Mouse (Mus musculus) left cerebral cortex, adult 2 months (tissue): ENCODE data around the gene Hvcn1. TPM values are rescaled to one million over a fixed set of nuclear protein-coding genes. Genes with fewer than 3 reads are reported as not detected.
"Not testable (repeated sequence)": the region's sequence is repeated elsewhere in the genome, so short reads cannot be mapped to it uniquely, and the experiment has no call there.

ENCODE experiments used
- DNase-seq, 2 experiments: peaks; one replicate each; pipeline ENCODE4 v3.0.0; 2021 to 2022; ENCODE audit warnings: low spot score in 2 of 2, mixed read lengths in 1 of 2; ENCODE audit errors: extremely low spot score in 1 of 2
- H3K27ac ChIP-seq: fragments of 200-600 bp; 2 replicates; pipeline ENCODE4 v1.8.1; 2022
- H3K4me3 ChIP-seq: fragments of 200-600 bp; 2 replicates; pipeline ENCODE4 v1.8.1; 2022
- CTCF ChIP-seq: fragments of 200-600 bp; IDR thresholded peaks from 2 replicates; pipeline ENCODE4 v1.8.1; 2022; ENCODE audit warnings: antibody characterized with exemption, mild to moderate bottlenecking, moderate library complexity
- intact Hi-C: fragments of 180-260 bp; cut with DNase I; formaldehyde crosslinking; loops from one replicate; pipeline ENCODE4 v1.15.1; 2025
- total RNA-seq, 2 experiments: library from RNA; stranded (reverse); gene quantifications; 2 replicates each; pipeline ENCODE4 v1.2.3; 2021

The Hvcn1 gene
- total RNA-seq, 2 experiments from 2014 or later, result 2.1 to 2.2 TPM

DNA sequence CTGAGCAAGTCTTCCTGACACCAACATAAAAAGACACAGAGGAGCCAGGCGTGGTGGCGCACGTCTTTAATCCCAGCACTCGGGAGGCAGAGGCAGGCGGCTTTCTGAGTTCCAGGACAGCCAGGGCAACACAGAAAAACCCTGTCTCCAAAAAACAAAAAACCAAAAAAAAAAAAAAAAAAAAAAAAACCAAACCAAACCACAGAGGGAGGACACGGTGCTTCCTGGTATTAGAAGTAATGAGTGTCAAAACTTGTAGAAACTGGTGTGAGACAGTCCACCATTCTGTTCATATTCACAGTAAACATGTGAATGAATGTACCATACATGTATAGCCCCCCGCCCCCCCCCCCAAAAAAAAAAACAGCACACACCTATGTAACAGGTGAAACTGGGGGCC, 30.6 kb upstream of the Hvcn1 start:
- intact Hi-C loops, result loop anchor here (1.0 kb wide), 1 partner anchor 47 kb away; no protein-coding TSS in a partner anchor
- TF ChIP-seq CTCF, result no peak
- H3K4me3 ChIP-seq, result no peak overlapping the region
- no peak for DNase-seq
- no peak overlapping the region for H3K27ac ChIP-seq

DNA sequence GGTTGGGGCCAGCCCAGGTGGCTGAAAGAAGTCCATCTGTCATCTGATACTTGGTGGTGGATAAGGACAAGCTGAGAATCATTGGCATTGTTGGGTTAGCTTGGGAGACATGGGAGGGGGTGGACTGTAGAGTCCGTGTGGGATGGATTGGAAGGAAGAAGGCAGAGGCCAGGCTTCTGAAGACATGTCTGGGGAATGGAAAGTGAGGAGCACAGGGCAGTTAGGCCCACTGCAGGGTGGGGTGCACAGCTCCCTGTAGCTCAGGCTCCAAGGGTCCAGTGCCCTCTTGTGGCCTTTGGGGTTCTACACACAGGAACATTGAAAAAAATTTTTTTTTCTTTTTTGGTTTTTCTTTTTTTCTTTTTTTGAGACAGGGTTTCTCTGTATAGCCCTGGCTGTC, 30.2 kb upstream of the Hvcn1 start:
- DNase-seq, result no peak
- intact Hi-C loops, result loop anchor here (1.0 kb wide), 1 partner anchor 47 kb away; no protein-coding TSS in a partner anchor
- TF ChIP-seq CTCF, result peak; percentile 65

DNA sequence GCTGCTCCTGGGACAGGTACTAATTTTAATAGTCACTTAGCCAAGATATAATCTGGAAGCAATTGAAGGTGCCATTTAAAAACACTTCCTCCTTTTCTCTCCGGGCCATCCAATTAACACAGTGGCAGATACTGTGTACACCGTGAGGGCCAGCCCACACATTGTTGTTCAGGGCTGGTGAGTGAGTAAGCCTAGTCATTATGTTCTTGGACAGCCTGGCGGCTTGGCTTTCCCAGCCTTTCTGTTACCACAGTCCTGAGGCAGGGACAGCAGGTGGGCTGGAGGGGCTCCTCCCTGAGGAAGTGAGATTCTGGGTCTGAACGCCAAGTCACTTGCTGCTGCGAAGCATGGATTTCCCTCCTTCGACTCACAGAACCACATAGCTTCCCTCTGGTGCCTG, 26.9 kb upstream of the Hvcn1 start:
- Histone ChIP-seq H3K4me3 (no peak overlapping the region), H3K27ac (no peak overlapping the region)
- no peak for DNase-seq
- intact Hi-C loops, result no loop called here
- no peak for TF ChIP-seq CTCF

More for the DNA sequence above, 30.2 kb upstream of the Hvcn1 start:
- H3K4me3 ChIP-seq, result no peak overlapping the region
- no peak overlapping the region for H3K27ac ChIP-seq

DNA sequence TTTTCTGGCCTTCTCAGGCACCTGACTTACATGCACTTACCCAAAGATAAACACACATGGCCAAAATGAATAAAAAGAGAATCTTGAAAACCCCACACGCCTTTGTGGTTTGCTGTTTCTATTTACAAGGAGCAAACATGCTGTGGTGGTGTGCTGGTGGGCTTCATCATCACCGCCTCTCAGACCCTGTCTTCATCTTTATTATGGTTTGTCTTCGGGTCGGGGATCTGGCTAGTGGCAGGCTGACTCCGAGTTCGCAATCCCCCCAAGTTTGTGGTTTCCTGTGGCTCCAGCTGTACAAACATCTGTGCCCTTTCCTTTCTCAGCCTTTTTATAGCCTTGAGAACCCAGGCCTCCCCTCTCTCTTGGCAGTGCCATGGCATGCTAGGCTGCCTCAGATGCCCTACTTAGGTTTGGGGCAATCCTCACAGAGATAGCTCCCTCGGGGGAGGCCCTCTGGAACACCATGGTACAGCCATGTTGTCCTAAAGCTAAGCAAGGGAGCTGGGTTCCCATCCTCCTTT, 22.3 kb upstream of the Hvcn1 start:
- intact Hi-C loops, result no loop called here
- no peak for TF ChIP-seq CTCF

DNA sequence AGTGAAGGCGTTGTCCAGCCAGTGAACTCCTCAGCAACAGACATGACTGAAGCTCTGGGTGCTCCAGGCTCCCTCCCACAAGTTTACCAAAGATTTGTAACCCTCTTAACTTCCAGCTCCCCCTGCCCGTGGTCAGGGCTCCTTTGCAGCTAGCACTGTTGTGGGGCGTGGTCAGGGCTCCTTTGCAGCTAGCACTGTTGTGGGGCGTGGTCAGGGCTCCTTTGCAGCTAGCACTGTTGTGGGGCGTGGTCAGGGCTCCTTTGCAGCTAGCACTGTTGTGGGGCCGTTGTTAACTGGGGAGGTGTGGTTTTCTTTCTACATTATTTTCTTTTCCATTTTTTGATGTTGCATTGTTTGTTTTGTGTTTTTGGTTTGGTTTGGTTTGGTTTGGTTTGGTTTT, 21.7 kb upstream of the Hvcn1 start:
- intact Hi-C loops, H3K27ac ChIP-seq, DNase-seq, H3K4me3 ChIP-seq: not testable (repeated sequence)

More for the DNA sequence above, 22.3 kb upstream of the Hvcn1 start:
- no peak overlapping the region for H3K27ac ChIP-seq
- no peak overlapping the region for H3K4me3 ChIP-seq
- DNase-seq, result no peak

DNA sequence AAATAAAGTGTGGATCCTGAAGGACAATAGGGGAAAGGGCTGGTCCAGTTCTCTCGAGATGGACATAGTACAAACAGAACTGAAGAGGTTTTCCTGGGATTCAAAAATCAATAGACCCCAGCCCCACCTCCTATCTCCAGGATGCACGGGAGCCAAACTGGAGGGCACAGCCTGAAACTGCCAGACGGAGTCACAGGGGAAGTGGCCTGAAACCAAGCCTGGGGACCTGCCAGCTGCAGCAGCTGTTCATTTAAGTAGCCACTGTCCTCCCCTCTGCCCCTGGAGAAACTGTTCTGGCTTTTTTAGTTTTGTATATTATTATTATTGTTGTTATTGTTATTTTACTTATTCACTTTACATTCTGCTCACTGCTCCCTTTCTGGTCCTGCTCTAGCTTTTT, 17.5 kb upstream of the Hvcn1 start:
- H3K4me3 ChIP-seq, result no peak overlapping the region
- no peak for TF ChIP-seq CTCF
- intact Hi-C loops, result loop anchor here (2.0 kb wide), 1 partner anchor 18 kb away; the partner anchor contains the start of gene Hvcn1

DNA sequence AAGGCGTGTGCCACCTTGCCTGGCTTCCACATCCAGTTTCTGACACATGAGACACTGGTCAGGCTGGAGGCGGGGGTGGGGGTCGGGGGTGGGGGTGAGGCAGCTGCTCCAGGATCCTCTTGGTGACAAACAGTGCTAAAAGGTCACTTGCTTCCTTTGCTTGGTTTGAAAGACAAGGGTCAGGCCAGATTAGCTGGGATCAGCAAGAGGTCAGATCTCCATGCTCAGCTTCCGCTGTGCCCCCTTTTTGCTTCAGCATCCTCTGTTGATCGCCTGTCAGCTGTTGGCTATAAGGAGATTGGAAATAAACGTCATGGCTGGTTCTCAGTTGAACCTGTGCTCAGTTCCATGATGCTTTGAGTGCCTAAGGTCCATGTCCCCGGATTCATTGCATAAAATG, 16.1 kb upstream of the Hvcn1 start:
- intact Hi-C loops, result no loop called here
- Histone ChIP-seq H3K27ac (no peak overlapping the region), H3K4me3 (no peak overlapping the region)
- no peak for TF ChIP-seq CTCF
- DNase-seq, result no peak

More for the DNA sequence above, 17.5 kb upstream of the Hvcn1 start:
- DNase-seq, result no peak
- H3K27ac ChIP-seq, result no peak overlapping the region

DNA sequence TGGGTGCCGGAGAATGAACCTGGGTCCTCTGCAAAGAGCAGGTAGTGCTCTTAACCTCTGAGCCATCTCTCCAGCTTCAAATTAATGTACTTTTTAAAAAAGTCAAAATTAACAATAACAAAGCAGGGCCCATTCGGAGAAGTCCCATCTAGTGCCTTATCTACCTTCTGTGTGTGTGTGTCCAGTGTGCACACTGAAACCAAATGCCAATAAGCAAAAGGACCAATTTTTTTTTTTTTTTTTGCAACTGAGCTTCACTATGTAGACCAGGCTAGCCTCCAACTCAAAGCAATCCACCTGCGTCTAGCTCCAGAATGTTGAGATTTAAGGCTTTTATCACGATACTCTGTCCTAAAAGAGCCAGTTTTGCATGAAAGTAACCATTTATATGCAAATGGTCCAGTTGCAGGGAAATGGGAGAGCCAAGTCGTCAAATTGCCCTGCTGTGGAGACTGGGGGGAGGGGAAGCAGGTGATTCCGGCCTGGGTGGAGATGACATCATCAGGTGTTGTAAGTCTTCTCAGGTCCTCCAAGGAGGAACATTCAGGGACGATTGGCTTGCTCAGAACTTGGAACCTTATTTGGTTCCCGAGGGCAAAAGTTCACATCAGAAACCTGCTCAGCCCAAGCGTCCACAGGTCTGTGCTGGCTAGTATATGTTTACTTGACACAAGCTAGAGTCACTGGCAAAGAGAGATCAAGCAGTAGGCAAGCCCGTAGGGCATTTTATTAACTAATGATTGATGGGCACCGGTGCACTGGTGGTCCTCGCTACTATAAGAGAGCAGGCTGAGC, 15.1 kb upstream of the Hvcn1 start:
- no peak overlapping the region for H3K4me3 ChIP-seq
- H3K27ac ChIP-seq, result no peak overlapping the region
- TF ChIP-seq CTCF, result no peak
- intact Hi-C loops, result no loop called here
- DNase-seq, result no peak

DNA sequence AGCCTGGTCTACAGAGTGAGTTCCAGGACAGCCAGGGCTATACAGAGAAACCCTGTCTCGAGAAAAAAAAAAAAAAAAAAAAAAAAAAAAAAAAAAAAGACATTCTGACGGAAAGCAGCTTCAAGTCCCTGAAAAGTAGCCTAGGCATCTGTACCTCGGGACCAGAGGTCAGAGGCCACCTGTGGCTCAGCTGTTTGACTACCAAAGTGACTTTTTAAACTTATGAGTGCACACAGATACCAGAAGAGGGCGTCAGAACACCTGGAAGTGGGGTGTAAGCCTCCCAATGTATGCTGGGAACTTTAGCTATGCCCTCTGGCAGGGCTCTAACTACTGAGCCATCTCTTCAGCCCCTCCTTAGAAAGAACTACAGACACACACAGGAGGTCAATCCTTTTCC, 14.3 kb upstream of the Hvcn1 start:
- DNase-seq, result no peak
- intact Hi-C loops, result no loop called here
- Histone ChIP-seq H3K27ac (no peak overlapping the region), H3K4me3 (no peak overlapping the region)
- TF ChIP-seq CTCF, result no peak

DNA sequence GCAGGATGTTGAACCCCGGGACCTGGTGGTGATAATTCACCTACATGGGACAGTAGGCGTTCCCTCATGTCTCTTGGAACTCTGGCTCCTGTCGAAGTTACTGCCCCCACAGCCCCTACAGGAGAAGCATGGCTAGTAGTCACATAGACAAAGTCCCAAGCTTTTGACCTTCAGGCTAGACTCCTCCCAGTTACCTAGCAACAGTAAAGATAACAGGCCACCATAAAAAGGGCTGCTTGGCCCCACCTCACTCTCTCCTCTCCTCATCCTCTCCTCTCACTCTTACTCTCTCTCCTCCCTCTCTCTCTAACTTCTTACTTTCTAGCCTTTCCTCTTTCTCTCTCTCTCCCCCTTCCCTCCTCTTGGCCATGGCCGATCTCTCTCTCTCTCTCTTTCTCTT, 5.7 kb upstream of the Hvcn1 start:
- no peak for DNase-seq
- no peak overlapping the region for H3K4me3 ChIP-seq
- TF ChIP-seq CTCF, result no peak
- no peak overlapping the region for H3K27ac ChIP-seq
- intact Hi-C loops, result no loop called here

DNA sequence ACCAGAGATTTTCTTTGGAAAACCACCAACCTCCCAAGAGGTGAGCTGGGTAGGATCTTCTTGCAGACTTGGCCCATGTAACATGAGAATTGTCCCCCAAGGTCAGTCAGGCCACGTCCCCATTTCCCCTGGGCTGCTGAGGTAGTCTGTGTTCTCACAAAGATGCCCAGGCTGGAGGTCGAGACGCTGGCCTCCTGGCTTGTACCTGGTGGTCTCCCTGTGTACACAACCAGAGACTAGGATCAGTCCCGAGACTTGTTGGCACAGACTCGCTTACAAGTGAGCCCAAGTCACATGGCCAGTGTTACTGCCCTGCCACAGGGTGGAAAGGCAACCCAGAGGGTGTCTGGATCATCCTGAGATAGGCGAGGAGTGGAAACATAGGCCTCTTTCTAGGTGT, 4.7 kb upstream of the Hvcn1 start:
- intact Hi-C loops, result no loop called here
- H3K4me3 ChIP-seq, result no peak overlapping the region
- TF ChIP-seq CTCF, result no peak

DNA sequence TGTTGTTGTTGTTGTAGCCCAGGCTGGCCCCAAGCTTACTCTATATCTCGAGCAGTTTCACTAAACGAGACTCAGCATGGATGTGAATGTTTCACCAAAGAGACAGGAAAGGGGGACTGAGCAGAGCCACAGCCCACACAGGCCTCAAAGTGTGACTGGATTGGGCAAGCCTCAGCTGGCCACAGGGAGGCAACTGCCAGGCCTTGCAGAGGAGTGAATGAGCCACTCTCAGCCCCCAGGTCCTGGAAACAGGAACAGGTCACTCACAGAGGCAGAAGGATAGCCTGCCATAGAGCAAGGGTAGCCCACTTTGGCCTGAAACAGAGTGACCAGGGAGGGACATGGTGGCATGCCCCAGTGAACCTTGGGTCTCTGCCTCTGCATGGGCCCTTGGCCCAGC, 2.4 kb upstream of the Hvcn1 start:
- Histone ChIP-seq H3K27ac (no peak overlapping the region), H3K4me3 (no peak overlapping the region)
- TF ChIP-seq CTCF, result no peak
- DNase-seq, result no peak
- intact Hi-C loops, result no loop called here

More for the DNA sequence above, 4.7 kb upstream of the Hvcn1 start:
- no peak overlapping the region for H3K27ac ChIP-seq
- DNase-seq, result no peak

DNA sequence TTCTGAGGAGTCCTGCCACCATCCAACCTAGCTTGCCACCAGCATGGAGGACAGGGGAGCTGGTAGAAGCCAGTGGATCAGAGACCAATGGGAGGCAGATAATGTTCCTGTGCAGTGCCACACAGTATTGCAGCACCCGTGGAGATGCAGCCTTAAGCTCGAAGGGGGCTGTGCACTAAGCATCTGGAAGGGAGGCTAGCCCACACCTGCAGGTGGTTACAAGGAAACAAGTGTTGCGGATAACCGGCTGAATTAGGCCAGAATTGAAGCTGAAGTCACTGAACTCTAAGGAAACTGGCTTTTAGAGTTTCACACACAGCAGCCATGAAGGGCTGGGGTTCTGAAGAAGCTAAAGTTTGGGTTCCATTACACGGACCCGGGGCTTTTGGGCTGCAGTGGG, 2.3 kb downstream of the Hvcn1 start:
- intact Hi-C loops, result no loop called here
- no peak for TF ChIP-seq CTCF
- Histone ChIP-seq H3K4me3 (no peak overlapping the region), H3K27ac (no peak overlapping the region)
- no peak for DNase-seq
